Mouse (Mus musculus) cerebellum, adult 11 months (tissue): Measurements from ENCODE around the gene Gm20388.
A peak's percentile ranks its signal among the peaks of the same experiment; 100 is the strongest.
"Not testable (repeated sequence)": the region's sequence is repeated elsewhere in the genome, so short reads cannot be mapped to it uniquely, and the experiment has no call there.

Source experiments
- DNase-seq: peaks from one replicate; pipeline ENCODE4 v3.0.0; 2022

Gm20388 gene

DNA sequence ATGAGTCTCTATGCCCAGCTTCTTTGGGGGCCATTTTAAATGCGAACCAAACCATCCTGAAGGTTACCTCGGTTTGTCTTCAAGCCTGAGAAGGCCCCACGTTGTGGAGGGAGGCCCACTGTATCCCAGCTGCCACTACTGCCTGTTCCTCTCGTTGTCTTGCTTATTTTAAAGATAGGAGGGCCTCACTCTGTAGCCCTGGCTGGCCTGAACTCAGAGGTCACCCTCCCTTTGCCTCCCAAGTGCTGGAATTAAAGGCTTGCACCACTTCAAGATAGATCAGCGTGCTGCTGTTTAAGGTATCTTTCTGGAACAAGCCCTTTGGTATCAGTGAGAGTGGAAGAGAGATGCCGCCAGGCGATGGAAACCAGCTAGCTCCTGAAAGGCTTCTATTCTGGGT, 4078.5 kb downstream of the Gm20388 start:
- DNase-seq, result no peak

DNA sequence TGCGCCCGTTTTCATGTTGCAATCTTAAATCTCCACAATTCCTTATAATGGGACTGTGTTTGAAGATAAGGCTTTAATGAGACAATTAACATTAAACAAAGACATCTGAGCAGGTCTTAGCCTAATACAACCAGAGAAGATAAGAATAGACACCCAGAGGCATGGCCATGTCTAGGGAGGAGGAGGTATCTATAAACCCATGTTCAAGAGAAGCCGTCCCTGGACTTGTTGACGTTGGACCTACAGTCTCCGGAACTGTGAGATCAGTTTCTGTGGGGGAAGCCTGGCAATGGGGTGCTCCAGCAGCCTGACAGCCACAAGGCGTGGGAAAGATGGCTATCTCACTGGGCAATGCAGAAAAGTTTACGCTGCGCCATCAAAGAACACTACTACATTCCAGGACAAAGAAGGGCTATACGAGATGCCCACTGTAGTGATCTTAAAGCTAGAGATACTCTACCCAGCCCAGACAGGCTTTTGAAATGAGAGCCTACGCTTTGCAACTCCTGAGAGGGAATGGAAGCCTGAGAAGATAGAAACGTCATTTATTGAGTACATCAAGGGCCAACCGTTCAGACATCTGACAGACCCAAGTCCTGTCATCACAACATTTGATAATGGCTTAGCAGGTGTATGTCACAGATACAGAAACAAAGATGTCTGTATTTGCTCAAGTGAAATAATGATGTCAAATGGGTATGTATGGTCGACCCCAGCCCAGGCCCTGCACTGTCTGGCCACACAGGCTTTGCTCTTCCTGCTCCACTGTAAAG, 4079.8 kb downstream of the Gm20388 start:
- DNase-seq, result no peak

DNA sequence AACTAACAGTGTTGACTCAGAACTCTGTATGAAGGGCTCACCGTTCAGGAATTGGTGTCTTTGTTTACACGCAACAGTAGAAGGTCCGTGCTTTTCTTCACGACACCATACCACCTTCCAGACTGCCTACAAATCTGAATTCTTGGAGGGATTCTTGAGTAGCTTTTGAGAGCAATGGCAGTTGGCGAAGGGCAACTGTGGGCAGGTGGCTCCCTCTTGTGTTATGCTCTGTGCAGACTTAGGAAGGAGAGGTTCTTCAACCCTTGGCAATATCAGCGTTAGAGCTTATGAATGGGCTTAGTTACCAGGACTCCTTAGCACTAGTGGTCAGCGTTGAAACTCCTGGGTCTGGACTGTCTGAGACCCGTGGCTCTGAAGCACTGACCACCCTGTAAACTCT, 4081.9 kb downstream of the Gm20388 start:
- DNase-seq, result no peak

DNA sequence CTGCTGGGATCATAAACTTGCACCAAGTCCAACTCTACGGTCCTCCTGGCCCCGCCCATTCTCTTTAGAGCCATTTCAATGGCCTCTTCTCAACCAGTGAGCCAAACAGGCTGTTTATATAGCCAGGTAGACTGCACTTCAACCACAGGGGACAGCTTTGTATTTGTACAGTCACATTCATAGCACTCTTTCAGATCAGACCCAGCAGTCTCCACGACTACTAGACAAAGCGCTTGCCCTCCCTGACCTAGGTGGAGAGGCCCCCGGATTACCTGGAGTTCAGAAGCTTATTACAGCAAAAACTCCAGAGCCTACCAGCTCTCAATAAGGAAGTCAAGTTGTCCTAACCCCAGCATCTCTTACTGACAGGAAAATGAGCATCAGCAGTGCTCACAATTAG, 4083.0 kb downstream of the Gm20388 start:
- no peak for DNase-seq

DNA sequence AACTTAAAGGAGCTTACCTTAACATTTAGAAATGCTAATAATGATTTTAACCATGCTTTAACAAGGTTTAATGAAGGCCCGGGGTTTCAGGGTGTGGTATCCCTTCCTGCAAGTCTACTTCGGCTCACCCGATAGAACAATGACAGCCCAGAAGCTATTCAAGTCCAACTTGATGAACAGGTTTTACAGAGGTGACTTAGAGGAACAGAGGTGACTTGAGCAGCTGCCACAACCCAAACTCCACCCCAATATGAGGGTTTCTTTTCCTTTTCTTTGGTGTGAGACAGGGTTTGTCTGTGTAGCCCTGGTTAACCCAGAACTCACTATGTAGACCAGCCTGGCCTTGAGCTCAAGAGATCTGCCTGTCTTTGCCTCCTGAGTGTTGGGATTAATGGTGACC, 4083.4 kb downstream of the Gm20388 start:
- no peak for DNase-seq

DNA sequence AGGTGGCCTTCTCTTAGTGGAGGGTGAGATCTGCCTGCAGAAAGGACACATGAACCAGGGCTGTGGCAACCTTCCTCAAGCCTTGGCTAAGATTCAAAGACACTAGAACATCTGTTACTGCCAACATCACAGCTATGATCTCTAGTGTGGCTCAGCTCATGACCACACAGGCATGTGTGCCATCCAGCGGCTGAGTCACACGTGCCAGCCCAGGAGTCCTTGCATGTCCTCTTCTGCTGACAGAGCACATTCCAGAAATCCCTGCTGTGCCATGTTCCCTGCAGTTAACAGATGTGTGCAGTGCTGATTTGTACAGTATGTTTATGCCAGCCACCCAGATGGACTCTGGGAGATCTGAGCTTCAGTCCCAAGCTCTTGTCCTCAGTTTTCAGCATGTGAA, 4088.9 kb downstream of the Gm20388 start:
- no peak for DNase-seq

DNA sequence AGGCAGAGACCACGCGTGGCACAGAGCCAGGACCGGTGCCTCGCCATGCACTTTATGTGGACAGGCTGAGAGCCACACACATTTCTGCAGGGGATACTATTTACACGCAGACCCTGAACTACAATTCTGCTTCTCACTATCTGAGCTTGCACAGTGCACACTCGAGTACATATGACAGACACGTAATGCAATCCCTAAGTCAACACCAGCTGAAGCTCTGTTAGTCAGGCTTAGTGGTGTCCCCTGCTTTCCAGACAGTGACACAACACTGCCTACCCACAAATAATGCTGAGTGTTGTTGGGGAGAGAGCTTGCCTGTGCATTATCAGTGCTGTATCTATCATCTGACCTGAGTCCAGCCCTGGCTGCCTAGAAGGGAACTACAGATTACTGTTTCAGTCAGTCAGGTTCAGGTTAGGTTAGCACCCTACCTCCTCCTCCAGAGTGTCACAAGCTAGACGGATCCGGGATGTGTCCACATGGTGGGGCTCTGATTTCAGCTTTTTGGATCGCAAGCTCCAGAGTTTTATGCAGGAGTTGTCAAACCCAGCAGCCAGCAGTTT, 4092.0 kb downstream of the Gm20388 start:
- no peak for DNase-seq

DNA sequence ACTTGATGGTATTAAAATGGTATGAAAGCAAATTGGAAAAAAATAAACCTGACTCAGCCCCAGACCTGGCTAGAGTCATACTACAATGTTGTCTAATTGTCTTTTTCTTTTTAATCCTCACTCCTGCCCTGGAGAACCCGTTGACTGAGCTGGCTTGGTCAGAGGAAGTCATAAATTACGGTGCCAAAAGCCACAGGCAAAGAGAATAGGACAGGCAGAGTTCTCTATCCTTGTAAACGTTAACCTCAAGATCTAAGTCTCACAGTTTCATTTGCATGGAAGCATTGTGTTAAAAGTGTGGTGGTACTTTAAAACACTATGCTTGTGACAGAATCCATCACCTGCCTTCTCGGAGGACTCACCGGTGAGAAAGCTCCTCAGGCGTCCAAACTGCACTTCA, 4097.2 kb downstream of the Gm20388 start:
- DNase-seq, result no peak

DNA sequence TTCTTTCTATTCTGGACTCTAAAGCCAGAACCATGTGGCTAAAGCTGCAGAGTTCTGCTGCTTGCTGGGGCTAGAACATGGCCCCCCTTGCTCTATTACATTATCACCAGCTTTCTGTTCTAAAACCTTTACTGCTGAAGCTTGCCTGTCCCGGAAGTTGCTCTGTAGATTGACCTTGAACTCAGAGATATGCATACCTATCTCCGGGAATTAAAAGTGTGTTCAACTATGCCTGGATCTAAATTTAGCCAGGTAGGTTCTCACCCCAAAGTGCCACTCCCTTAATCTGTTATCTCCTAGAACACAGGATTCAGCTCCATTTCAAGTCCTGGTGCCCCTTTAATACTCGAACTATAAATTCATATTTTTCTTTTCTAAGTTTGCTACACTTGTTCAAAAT, 4100.9 kb downstream of the Gm20388 start:
- DNase-seq, result no peak

DNA sequence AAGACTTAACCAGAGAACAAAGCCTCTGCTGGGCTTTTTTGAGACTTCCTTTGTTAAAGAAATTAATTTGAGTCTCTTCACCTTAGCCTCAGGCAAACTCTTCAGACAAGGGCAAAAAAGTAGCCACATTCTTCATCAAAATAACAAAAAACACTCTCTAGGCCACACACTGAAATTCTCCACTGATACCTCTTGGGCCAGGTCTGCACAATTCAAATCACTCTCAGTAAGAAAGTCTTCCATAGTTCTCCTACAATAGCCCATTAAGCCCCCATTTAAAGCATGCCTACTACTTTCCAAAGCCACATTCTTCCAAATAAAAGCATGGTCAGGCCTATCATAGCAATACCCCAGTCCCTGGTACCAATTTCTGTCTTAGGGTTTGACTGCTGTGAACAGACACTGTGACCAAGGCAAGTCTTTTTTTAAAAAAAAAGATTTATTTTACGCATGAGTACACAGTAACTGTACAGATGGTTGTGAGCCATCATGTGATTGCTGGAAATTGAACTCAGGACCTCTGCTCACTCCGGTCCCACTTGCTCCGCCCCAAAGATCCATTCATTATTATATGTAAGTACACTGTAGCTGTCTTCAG, 4101.4 kb downstream of the Gm20388 start:
- DNase-seq, result no peak

DNA sequence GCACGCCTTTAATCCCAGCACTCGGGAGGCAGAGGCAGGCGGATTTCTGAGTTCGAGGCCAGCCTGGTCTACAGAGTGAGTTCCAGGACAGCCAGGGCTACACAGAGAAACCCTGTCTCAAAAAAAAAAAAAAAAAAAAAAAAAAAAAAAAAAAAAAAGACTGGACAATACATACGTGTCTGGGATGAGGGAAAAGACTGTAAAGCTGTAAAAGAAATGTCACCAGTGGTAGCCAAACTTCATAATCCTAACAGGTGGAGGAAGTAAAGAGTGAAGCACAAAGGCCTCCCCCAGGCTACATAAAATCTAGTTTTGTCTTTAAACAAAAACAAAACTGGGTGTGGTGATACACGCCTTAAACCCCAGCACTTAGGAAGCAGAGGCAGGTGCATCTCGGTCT, 4103.7 kb downstream of the Gm20388 start:
- DNase-seq, result not testable (repeated sequence)

DNA sequence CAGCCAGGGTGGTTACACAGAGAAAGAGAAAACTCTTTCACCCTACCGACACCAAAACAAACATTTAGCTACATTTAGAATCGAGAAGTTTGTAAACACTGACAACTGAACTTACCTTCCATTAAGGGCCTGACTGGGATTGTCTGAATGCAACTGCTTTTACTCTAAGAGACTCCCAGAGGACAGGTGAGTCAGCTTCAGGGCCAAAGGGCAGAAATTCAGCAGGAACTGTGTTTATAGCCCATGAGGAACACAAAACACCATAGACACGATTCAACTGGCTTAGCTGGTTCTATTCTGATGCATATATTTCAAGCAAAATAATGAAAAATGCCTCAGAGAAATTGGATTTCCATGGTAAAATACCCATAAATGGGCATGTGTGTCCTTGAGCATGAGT, 4104.1 kb downstream of the Gm20388 start:
- no peak for DNase-seq

DNA sequence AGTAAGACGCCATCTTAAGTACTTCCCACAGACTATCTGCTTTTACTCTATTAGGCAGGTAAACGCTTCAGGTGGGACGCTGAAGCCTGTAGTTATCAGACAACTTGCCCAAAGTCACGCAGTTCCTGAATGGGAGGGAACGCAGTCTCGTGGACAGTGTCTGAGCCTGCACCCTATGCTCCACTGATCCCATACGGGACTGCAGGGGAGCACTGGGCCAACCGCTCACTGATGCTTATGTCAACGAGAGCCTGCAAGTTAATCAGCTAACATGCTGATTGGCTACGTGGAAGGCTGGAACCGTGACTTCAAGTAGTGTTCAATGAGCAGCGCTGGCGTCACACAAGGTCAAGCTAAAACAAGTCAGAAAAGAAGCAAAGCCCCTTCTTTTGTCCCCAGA, 4109.1 kb downstream of the Gm20388 start:
- no peak for DNase-seq

DNA sequence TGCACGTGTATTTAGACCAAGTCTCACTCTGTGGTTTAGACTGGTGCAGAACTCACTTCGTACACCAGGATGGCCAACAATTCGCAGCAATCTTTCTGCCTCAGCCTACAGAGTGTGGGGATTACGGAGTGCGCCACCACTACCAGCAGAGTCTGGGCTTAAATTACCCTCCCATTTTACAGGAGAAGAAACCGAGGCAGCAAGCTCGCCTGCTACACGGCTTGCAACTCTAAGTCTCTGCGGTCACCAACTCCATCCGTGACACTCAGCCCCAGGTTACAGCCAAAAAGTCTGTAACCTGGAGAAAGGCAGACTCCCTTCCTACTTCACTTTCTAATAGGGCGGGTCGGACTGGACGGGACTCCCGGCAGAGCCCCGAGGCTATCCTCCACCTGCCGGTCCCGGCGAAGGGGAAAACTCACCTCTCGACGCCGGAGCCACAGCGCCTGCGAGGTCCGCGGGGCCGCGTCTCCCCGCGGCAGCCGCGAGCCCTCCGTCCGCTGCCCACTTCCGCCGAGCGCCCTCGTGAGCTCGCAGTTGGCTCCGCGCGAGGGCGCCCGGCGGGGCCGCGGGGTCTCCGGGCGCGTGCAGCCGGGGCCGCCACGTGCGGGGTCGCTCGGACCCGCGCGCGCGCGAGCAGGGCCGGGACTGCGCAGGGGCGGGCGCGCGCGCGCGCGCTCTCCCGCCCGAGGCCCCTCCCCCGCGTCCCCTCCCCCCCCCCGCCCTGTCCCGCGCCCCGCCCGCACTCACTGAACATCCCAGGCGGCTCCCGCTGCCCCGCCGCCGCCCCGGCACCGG, 4110.0 kb downstream of the Gm20388 start:
- DNase-seq, result no peak

DNA sequence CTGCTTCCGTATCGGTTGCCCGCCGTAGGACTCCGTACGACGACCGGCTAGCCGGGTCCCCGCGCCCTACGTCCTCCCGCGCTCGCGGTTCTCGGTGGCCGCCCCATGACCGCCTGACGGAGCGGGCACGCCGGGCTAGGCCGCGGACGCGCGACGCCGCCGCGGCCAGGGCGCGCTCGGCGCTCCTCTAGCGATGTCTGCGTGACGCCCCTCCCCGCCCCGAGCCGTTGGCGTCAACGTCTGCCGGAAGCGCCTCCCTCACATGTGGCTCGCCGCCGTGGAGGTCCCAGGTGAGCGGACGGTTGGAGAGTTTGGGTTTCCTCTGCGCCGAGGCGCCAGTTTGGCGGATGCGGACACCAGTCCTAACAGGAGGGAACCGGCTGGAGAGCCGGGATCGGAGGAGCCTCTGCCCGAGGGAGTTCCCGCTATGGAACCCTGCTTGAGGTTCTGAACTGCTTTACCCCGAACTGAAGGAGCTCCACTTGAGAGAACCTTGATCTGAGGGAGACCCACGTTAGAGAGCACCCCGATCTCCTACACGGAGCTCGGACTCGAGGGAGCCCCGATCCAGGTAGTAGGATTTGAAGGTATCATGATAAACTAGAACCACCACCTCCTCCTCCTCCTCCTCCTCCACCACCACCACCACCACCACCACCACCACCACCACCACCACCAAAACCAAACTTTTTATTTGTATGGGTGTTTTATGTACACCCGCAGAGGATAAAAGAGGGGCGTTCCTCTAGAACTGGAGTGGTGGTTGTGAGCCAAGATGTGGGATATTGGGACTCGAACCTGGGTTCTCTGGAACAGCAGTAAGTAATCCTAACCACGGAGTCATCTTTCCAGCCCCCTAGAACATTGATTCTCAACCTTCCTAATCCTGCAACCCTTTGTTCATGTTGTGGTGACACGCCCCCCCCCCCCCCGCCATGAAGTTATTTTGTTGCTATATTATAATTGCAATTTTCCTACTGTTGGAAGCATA, 4110.9 kb downstream of the Gm20388 start, which contains the start of the genes Taf5l and Urb2:
Taf5l (minus strand) TSS at position 161 of the 991 bp plus-strand sequence.
Urb2 (plus strand) TSS at position 272 of the 991 bp plus-strand sequence.
- peak; percentile 91 for DNase-seq

DNA sequence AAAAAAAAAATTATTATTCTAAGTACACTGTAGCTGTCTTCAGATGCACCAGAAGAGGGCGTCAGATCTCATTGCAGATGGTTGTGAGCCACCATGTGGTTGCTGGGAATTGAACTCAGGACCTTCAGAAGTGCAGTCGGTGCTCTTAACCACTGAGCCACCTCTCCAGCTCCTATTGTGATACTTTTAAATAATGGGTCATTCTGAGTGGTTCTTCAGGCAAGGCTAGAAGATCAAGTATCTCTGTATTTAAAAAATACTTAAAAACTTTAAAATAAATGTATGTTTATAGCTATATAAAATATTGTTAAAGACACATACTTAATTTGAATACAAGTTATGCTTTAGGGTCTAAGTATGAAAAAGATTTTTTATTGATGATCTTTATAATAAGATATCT, 4115.6 kb downstream of the Gm20388 start:
- DNase-seq, result not testable (repeated sequence)

DNA sequence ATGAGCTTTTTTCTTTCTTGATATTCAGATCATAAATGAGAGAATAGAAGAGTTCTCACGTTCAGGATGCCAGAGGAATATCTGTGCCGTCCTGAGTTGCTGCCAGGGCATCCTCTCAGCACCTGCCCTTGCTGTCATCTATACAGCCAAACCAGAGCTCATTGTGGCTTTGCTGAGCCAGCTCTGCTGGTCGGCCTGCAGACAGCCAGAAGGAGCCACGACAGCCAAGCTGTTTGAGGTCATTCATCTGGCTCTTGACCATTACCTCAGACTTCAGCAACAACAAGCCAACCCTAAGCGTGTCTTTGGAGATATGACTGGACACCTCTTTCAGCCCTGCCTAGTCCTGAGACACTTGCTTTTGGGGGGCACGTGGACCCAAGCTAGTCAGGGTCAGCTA, 4117.2 kb downstream of the Gm20388 start:
- peak; percentile 43 for DNase-seq

DNA sequence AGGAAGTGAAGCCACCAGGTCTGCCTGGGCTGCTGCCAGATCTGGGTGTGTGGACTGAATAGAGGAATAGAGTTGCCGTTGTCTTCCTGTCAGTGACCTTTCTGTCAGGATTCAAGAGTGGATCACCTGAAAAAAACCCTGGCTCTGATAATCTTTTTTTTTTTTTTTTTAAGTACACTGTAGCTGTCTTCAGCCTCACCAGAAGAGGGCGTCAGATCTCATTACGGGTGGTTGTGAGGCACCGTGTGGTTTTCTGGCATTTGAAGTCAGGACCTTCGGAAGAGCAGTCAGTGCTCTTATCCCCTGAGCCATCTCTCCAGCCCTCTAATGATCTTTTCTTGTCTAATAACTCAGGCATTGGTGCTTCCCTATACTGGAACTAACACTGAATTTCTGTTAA, 4122.8 kb downstream of the Gm20388 start:
- DNase-seq, result no peak

DNA sequence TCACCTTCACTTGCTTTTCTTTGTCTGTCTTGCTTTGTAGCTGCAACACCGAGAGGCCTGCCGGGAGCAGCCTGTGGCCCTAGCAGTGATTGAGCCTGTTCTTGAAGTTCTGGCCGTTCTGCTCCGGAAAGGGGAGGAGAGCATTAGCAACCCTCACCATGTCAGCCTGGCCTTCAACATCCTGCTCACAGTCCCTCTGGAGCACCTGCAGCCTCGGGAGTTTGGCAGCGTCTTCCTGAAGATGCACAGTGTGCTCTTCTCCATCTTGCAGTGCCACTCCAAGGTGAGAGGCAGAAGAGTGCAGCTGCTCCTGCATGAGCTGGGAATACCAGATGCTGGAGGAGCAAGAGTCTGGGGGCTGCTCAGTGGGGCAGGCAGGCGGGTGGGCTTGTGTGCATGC, 4127.5 kb downstream of the Gm20388 start:
- no peak for DNase-seq

DNA sequence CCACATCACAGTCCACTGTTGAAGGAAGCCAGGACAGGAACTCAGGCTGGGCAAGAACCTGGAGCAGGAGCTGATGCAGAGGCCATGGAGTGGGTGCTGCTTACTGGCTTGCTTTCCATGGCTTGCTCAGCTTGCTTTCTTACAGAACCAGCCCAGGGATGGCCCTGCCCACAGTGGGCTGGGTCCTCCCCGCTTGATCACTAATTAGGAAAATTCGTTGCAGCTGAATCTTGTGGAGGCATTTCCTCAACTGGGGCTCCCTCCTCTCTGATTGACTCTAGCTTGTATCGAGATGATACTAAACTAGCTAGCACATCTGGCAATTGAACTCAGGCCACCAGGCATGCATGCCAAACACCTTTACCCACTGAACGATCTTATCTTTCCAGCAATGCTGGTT, 4128.7 kb downstream of the Gm20388 start:
- no peak for DNase-seq

DNA sequence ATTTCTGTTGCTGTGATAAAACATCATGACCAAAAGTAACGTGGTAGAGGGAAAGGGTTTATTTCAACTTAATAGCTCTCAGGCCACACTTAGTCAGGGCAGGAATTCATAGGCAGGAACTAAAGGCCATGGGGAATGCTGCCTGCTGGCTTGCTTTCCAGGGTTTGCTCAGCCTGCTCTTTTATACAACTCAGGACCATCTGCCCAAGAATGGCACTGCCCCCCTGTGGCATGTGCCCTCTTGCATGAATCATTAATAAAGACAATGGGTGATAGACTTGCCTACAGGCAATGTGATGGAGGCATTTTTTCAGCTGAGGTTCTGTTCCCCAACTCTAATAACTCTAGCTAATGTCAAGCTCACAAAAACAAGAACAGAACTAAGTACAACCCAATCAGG, 4131.6 kb downstream of the Gm20388 start:
- DNase-seq, result no peak

DNA sequence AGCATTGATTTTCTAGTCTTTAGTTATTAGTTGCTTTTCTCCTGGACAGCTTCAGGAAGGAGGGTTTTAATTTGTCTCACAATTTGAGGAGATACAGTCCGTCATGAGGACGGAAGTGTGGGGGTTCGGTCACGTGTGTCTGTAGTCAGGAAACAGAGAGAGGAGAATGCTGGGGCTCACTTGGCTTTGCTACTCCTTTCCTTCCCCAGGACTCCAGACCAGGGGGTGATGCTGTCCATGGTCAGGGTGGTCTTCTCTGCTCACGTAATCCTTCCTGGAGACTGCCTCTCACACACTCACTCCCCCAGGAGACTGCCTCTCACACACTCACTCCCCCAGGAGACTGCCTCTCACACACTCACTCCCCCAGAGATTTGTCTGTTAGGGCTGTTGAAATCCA, 4133.8 kb downstream of the Gm20388 start:
- DNase-seq, result no peak
